Mouse (Mus musculus): ENCODE measurements around the gene Smad3. TPM values are rescaled to one million over a fixed set of nuclear protein-coding genes. Genes with fewer than 3 reads are reported as not detected.
A peak's percentile ranks its signal among the peaks of the same experiment; 100 is the strongest.

The Smad3 gene
- total RNA-seq, 2 experiments from 2014 or later: 12.6 to 16.7 TPM

GRCm38 (mm10) chr9:63669816-63670215 is 88.0 kb downstream of the Smad3 start:
- ATAC-seq (replicated peaks; ENCODE audit: poor library complexity): no peak

GRCm38 (mm10) chr9:63668621-63669020 is 89.2 kb downstream of the Smad3 start:
- no peak for ATAC-seq (replicated peaks; ENCODE audit: poor library complexity)

- no peak for ATAC-seq (replicated peaks; ENCODE audit: poor library complexity)
Observed at GRCm38 (mm10) chr9:63667373-63667724, 90.4 kb downstream of the Smad3 start.

- no peak for ATAC-seq (replicated peaks; ENCODE audit: poor library complexity)
Observed at GRCm38 (mm10) chr9:63666612-63667372, 91.0 kb downstream of the Smad3 start.

GRCm38 (mm10) chr9:63664792-63665646 is 92.8 kb downstream of the Smad3 start:
- ATAC-seq (replicated peaks; ENCODE audit: poor library complexity): no peak

- peak; percentile 26; the same call in 1 of the 2 replicates for ATAC-seq (replicated peaks; ENCODE audit: poor library complexity)
Observed at GRCm38 (mm10) chr9:63664300-63664745, 93.5 kb downstream of the Smad3 start.

- ATAC-seq (replicated peaks; ENCODE audit: poor library complexity): no peak
Observed at GRCm38 (mm10) chr9:63663222-63663621, 94.6 kb downstream of the Smad3 start.

GRCm38 (mm10) chr9:63662759-63663158 is 95.0 kb downstream of the Smad3 start:
- no peak for ATAC-seq (replicated peaks; ENCODE audit: poor library complexity)

GRCm38 (mm10) chr9:63660691-63661090 is 97.1 kb downstream of the Smad3 start:
- no peak for ATAC-seq (replicated peaks; ENCODE audit: poor library complexity)

- no peak for ATAC-seq (replicated peaks; ENCODE audit: poor library complexity)
Observed at GRCm38 (mm10) chr9:63660061-63660460, 97.7 kb downstream of the Smad3 start.

- ATAC-seq (replicated peaks; ENCODE audit: poor library complexity): no peak
Observed at GRCm38 (mm10) chr9:63658970-63659371, 98.8 kb downstream of the Smad3 start.

- no peak for ATAC-seq (replicated peaks; ENCODE audit: poor library complexity)
Observed at GRCm38 (mm10) chr9:63658436-63658835, 99.4 kb downstream of the Smad3 start.

- no peak for ATAC-seq (replicated peaks; ENCODE audit: poor library complexity)
Observed at GRCm38 (mm10) chr9:63657167-63657566, 100.6 kb downstream of the Smad3 start.

- no peak for ATAC-seq (replicated peaks; ENCODE audit: poor library complexity)
Observed at GRCm38 (mm10) chr9:63655092-63655491, 102.7 kb downstream of the Smad3 start.

GRCm38 (mm10) chr9:63654575-63654974 is 103.2 kb downstream of the Smad3 start:
- ATAC-seq (replicated peaks; ENCODE audit: poor library complexity): no peak

- ATAC-seq (replicated peaks; ENCODE audit: poor library complexity): no peak
Observed at GRCm38 (mm10) chr9:63653666-63654065, 104.1 kb downstream of the Smad3 start.

- ATAC-seq (replicated peaks; ENCODE audit: poor library complexity): no peak
Observed at GRCm38 (mm10) chr9:63651594-63651993, 106.2 kb downstream of the Smad3 start.

- no peak for ATAC-seq (replicated peaks; ENCODE audit: poor library complexity)
Observed at GRCm38 (mm10) chr9:63650905-63651304, 106.9 kb downstream of the Smad3 start.

GRCm38 (mm10) chr9:63649841-63650545 is 107.8 kb downstream of the Smad3 start:
- ATAC-seq (replicated peaks; ENCODE audit: poor library complexity): no peak; the same call in 1 of the 2 replicates

- no peak for ATAC-seq (replicated peaks; ENCODE audit: poor library complexity)
Observed at GRCm38 (mm10) chr9:63648520-63648918, 109.3 kb downstream of the Smad3 start.

Data from megakaryocyte progenitor cell, adult 5-6 weeks (primary cell).